Mouse (Mus musculus): ENCODE measurements around the gene Rnf216. TPM values are rescaled to one million over a fixed set of nuclear protein-coding genes. Genes with fewer than 3 reads are reported as not detected.
A peak's percentile ranks its signal among the peaks of the same experiment; 100 is the strongest.

Gene Rnf216
- polyA plus RNA-seq, 1 experiment from 2014 or later: 39.8 TPM

- Histone ChIP-seq H3K4me1 (peaks cover 62% of the 10 kb centered on the region), H3K36me3 (peaks cover 39% of the 10 kb centered on the region), H3K27me3 (ENCODE audit: low read depth, poor library complexity, severe bottlenecking) (peaks cover 28% of the 10 kb centered on the region), H3K27ac (replicated peaks) (peak overlapping the region; percentile 100), H3K9me3 (replicated peaks) (no peaks in the 10 kb centered on the region), H3K4me3 (peak overlapping the region; percentile 99)
- under 1% methylated on average over 15 of the region's 15 CpGs for WGBS
- DNase-seq (ENCODE audit: low spot score): no peak
Observed at GRCm38 (mm10) chr5:142961398-142961880, 151.4 kb downstream of the Rnf216 start.

GRCm38 (mm10) chr5:142960775-142961271, 152.0 kb downstream of the Rnf216 start:
- whole genome bisulfite sequencing: under 1% methylated on average over 59 of the region's 59 CpGs
- Histone ChIP-seq H3K36me3 (peaks cover 32% of the 10 kb centered on the region), H3K4me3 (peak overlapping the region; percentile 99), H3K9me3 (replicated peaks) (no peaks in the 10 kb centered on the region), H3K27ac (replicated peaks) (peak overlapping the region; percentile 100), H3K4me1 (peaks cover 59% of the 10 kb centered on the region), H3K27me3 (ENCODE audit: low read depth, poor library complexity, severe bottlenecking) (peaks cover 28% of the 10 kb centered on the region)
- DNase-seq (ENCODE audit: low spot score): peak; percentile 66

GRCm38 (mm10) chr5:142959576-142960556, 152.9 kb downstream of the Rnf216 start, which contains the start of gene Fscn1:
TSS of gene Fscn1 (plus strand) at chr5:142960343.
- peak within 1 kb of the TSS; percentile 100 for H3K27ac ChIP-seq (replicated peaks)
- 6% methylated on average over 44 of the region's 44 CpGs for WGBS
- H3K4me1 ChIP-seq: peaks cover 52% of the 10 kb centered on the region
- peak; percentile 95 for DNase-seq (ENCODE audit: low spot score)
- no peaks in the 10 kb centered on the region for H3K9me3 ChIP-seq (replicated peaks)
- peaks cover 28% of the 10 kb centered on the region for H3K27me3 ChIP-seq (ENCODE audit: low read depth, poor library complexity, severe bottlenecking)
- H3K4me3 ChIP-seq: peak within 1 kb of the TSS; percentile 99
- peaks cover 23% of the 10 kb centered on the region for H3K36me3 ChIP-seq

GRCm38 (mm10) chr5:142959156-142959555, 153.6 kb downstream of the Rnf216 start:
- H3K9me3 ChIP-seq (replicated peaks): no peaks in the 10 kb centered on the region
- no peak for DNase-seq (ENCODE audit: low spot score)
- peaks cover 45% of the 10 kb centered on the region for H3K4me1 ChIP-seq
- H3K4me3 ChIP-seq: 0 out of 2 replicates have a peak overlapping the region, but pooled peaks have one; percentile 99
- peaks cover 28% of the 10 kb centered on the region for H3K27me3 ChIP-seq (ENCODE audit: low read depth, poor library complexity, severe bottlenecking)
- 0 out of 2 replicates have a peak overlapping the region, but pooled peaks have one; percentile 100 for H3K27ac ChIP-seq (replicated peaks)
- peaks cover 16% of the 10 kb centered on the region for H3K36me3 ChIP-seq
- 63% methylated on average over 4 of the region's 4 CpGs for WGBS

GRCm38 (mm10) chr5:142958464-142958863, 154.3 kb downstream of the Rnf216 start:
- Histone ChIP-seq H3K27ac (replicated peaks) (no peak overlapping the region), H3K36me3 (peaks cover 9% of the 10 kb centered on the region; the same call in 1 of the 2 replicates), H3K27me3 (ENCODE audit: low read depth, poor library complexity, severe bottlenecking) (peaks cover 28% of the 10 kb centered on the region), H3K4me3 (no peak overlapping the region; the same call in 1 of the 2 replicates), H3K4me1 (peaks cover 38% of the 10 kb centered on the region), H3K9me3 (replicated peaks) (no peaks in the 10 kb centered on the region)
- no peak for DNase-seq (ENCODE audit: low spot score)
- WGBS: 88% methylated on average over 14 of the region's 14 CpGs

- Histone ChIP-seq H3K4me3 (no peak overlapping the region), H3K27me3 (ENCODE audit: low read depth, poor library complexity, severe bottlenecking) (peaks cover 28% of the 10 kb centered on the region), H3K27ac (replicated peaks) (no peak overlapping the region), H3K4me1 (peaks cover 24% of the 10 kb centered on the region), H3K9me3 (replicated peaks) (no peaks in the 10 kb centered on the region), H3K36me3 (no peaks in the 10 kb centered on the region)
- DNase-seq (ENCODE audit: low spot score): no peak
- whole genome bisulfite sequencing: 64% methylated on average over 6 of the region's 6 CpGs
Observed at GRCm38 (mm10) chr5:142956956-142957703, 155.7 kb downstream of the Rnf216 start.

GRCm38 (mm10) chr5:142953641-142954040, 159.2 kb downstream of the Rnf216 start:
- DNase-seq (ENCODE audit: low spot score): no peak
- H3K4me1 ChIP-seq: peaks cover 3% of the 10 kb centered on the region
- no peaks in the 10 kb centered on the region for H3K36me3 ChIP-seq
- peaks cover 15% of the 10 kb centered on the region for H3K27me3 ChIP-seq (ENCODE audit: low read depth, poor library complexity, severe bottlenecking)
- no peaks in the 10 kb centered on the region for H3K9me3 ChIP-seq (replicated peaks)
- WGBS: 79% methylated on average over 3 of the region's 3 CpGs
- no peak overlapping the region for H3K4me3 ChIP-seq
- H3K27ac ChIP-seq (replicated peaks): 0 out of 2 replicates have a peak overlapping the region, but pooled peaks have one; percentile 28

GRCm38 (mm10) chr5:142950405-142950804, 162.4 kb downstream of the Rnf216 start:
- no peak for DNase-seq (ENCODE audit: low spot score)
- no peaks in the 10 kb centered on the region for H3K9me3 ChIP-seq (replicated peaks)
- WGBS: 83% methylated on average over 6 of the region's 6 CpGs

GRCm38 (mm10) chr5:142949580-142949979, 163.2 kb downstream of the Rnf216 start:
- DNase-seq (ENCODE audit: low spot score): no peak
- Histone ChIP-seq H3K4me3 (no peak overlapping the region), H3K27me3 (ENCODE audit: low read depth, poor library complexity, severe bottlenecking) (no peaks in the 10 kb centered on the region), H3K9me3 (replicated peaks) (no peaks in the 10 kb centered on the region), H3K4me1 (no peaks in the 10 kb centered on the region), H3K36me3 (no peaks in the 10 kb centered on the region), H3K27ac (replicated peaks) (no peak overlapping the region)
- WGBS: 69% methylated on average over 6 of the region's 6 CpGs

More at GRCm38 (mm10) chr5:142950405-142950804, 162.4 kb downstream of the Rnf216 start:
- H3K27ac ChIP-seq (replicated peaks): no peak overlapping the region
- no peak overlapping the region for H3K4me3 ChIP-seq
- H3K4me1 ChIP-seq: no peaks in the 10 kb centered on the region
- H3K27me3 ChIP-seq (ENCODE audit: low read depth, poor library complexity, severe bottlenecking): no peaks in the 10 kb centered on the region
- H3K36me3 ChIP-seq: no peaks in the 10 kb centered on the region

GRCm38 (mm10) chr5:142947460-142947859, 165.3 kb downstream of the Rnf216 start:
- no peak overlapping the region for H3K27ac ChIP-seq (replicated peaks)
- no peaks in the 10 kb centered on the region for H3K27me3 ChIP-seq (ENCODE audit: low read depth, poor library complexity, severe bottlenecking)
- no peaks in the 10 kb centered on the region for H3K36me3 ChIP-seq
- no peaks in the 10 kb centered on the region for H3K9me3 ChIP-seq (replicated peaks)
- 79% methylated on average over 7 of the region's 7 CpGs for WGBS
- H3K4me3 ChIP-seq: no peak overlapping the region
- DNase-seq (ENCODE audit: low spot score): no peak
- H3K4me1 ChIP-seq: peaks cover 7% of the 10 kb centered on the region

GRCm38 (mm10) chr5:142944979-142945682, 167.7 kb downstream of the Rnf216 start:
- peak; percentile 25 for DNase-seq (ENCODE audit: low spot score)
- H3K9me3 ChIP-seq (replicated peaks): no peaks in the 10 kb centered on the region; the same call in 1 of the 2 replicates
- 65% methylated on average over 8 of the region's 8 CpGs for WGBS
- H3K27me3 ChIP-seq (ENCODE audit: low read depth, poor library complexity, severe bottlenecking): no peaks in the 10 kb centered on the region
- H3K27ac ChIP-seq (replicated peaks): no peak overlapping the region
- no peak overlapping the region for H3K4me3 ChIP-seq
- H3K4me1 ChIP-seq: peaks cover 12% of the 10 kb centered on the region
- no peaks in the 10 kb centered on the region for H3K36me3 ChIP-seq
